Mouse (Mus musculus) mature B cell (primary cell): ENCODE data around the gene Inava.

ENCODE experiments used
- in situ Hi-C: fragments of 300-500 bp; cut with MboI; formaldehyde crosslinking; loops from 2 replicates; pipeline ENCODE4 v1.14.3; 2019

The Inava gene

GRCm38 (mm10) chr1:136231596-136231995, 2.5 kb downstream of the Inava start:
- in situ Hi-C loops, result no loop called here

DNA sequence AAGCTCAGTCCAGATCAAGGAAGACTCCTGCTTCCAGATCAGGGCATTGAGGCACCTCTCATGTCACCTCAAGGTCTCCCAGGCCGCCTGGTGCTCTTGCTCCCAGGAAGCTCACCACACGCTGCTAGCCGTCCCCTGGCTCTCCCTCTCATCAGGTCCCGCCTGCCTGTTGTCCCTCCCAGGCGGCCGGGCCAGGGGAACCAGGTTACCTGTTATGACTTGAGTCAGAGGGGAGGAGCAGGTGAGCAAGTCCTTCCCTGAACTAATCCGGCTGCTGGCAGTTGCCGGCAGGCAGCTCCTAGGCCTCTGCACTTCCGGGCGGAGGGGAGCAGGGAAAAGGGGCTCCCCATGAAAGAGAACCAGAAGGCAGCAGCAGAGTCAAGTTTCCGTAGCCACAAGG, 3.9 kb downstream of the Inava start:
- in situ Hi-C loops, result no loop called here

DNA sequence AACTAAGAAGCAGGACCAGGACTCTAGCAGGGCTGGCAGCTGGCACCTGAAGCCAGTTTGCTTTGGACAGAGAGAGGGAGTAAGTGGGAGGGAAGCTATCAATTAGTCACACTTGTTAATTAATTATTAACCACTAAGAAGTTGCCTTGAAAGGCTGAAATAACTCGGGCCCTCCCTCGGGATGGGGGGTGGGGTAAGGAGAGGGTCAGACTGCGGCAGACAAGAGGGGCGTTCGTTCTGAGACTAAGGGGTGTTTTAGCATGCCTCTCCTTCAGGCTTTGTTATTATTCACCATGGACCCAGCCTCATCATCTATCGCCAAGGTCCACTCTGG, 5.1 kb downstream of the Inava start:
- in situ Hi-C loops, result no loop called here

- in situ Hi-C loops, result no loop called here
Observed at GRCm38 (mm10) chr1:136228328-136229039, 5.6 kb downstream of the Inava start.

DNA sequence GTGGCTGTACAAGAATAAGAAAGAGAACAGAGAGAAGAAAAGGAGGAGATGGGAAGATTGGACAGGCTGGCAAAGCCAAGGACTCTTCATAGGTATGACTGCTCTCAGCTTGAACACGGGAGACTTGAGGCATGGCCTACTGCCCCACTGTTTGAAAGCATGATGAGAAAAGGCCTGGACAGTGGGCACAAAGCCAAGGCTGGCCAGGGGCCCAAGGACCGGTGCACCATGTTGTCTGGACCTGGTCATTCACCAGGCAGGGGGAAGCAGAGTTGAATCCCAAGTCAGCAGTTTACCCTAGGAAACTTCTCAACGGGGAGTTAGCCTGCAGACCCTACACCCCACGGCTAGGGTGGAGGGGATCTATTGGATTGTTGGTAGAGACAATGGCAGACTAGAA, 6.2 kb downstream of the Inava start:
- in situ Hi-C loops, result no loop called here

DNA sequence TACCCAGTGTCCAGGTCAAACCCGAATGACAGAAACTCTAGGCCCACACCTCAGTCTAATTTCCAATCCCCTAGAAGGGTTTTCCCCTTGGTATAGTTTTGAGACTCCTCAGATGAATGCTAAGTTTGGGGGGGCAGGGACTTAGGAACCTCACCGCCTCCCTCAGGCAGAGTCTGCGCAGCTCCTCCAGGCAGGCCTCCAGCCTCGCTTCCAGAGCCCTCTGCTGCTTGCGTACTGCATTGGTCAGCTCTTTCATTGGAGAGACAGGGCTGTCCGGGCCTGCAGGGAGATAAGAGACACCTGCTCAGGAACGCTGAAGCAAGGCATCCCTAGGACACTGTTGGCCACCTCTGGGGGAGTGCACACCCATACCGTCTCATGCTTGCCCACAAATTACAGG, 7.4 kb downstream of the Inava start:
- in situ Hi-C loops, result no loop called here

DNA sequence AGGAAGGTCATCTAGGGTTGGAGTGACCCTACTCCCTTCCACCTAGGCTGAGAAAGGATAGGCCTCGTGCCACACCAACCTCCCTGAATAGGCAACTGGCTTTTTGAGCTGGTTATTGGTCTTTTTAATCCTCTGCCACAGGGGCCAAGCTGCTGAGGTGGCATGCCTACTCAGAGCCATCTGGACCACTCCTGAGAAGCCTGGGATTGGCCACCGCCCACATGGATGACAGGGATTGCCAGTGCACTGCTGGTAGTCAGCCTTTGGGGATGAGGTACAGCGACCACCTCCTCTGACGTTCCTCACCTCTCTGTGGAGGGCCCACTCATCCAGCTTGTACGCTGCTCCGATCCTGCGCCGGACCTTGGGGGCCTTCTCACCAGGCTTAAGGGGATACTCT, 8.2 kb downstream of the Inava start:
- in situ Hi-C loops, result no loop called here

- in situ Hi-C loops, result no loop called here
Observed at GRCm38 (mm10) chr1:136223758-136224342, 10.2 kb downstream of the Inava start.

GRCm38 (mm10) chr1:136222386-136222785, 11.7 kb downstream of the Inava start:
- in situ Hi-C loops, result no loop called here

- in situ Hi-C loops, result no loop called here
Observed at GRCm38 (mm10) chr1:136220037-136220871, 13.8 kb downstream of the Inava start.

DNA sequence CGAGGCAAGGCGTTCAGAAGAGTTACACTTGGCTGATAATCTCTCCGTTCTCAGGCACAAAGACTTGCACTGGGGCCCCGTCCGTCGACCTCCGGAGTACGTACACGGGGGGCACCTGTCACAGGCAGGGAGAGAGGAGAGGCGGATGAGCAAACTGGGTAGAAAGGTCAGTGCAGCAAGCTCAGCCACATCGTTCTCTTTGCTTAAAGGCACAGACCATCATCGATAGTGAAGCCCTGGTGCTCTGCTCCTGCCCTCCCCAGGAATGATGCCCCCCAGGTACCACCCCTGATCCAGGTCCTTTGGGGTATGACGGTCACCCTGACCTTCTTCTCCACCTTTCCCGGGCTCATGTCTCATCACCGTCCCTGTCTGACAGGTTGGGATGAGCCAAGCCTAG, 19.8 kb downstream of the Inava start:
- in situ Hi-C loops, result no loop called here

GRCm38 (mm10) chr1:136212803-136213202, 21.3 kb downstream of the Inava start, which contains the start of gene Mroh3:
Mroh3 (minus strand) TSS chr1:136212828.
- in situ Hi-C loops, result no loop called here

GRCm38 (mm10) chr1:136190033-136190432, 44.0 kb downstream of the Inava start:
- in situ Hi-C loops, result no loop called here

DNA sequence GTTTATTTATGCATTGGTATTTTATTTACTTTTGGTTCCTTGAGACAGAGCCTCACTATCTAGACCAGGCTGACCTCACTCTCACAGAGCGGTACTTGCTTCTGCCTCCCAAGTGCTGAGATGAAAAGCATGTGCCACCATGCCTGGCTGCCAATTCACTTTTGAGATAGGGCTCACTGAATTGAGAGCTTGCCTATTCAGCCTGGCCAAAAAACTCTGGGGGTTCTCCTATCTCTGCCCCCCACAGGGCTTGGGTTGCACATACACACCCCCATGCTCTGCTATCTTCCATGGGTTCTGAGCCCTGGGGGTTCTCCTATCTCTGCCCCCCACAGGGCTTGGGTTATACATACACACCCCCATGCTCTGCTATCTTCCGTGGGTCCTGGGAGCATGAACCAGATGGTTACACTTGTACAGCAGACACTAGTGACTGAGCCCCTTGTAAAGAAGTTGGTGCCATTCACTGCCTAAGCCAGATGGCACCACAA, 54.5 kb downstream of the Inava start:
- in situ Hi-C loops, result loop anchor here (10.0 kb wide), 1 partner anchor 65 kb away; no protein-coding TSS in a partner anchor

DNA sequence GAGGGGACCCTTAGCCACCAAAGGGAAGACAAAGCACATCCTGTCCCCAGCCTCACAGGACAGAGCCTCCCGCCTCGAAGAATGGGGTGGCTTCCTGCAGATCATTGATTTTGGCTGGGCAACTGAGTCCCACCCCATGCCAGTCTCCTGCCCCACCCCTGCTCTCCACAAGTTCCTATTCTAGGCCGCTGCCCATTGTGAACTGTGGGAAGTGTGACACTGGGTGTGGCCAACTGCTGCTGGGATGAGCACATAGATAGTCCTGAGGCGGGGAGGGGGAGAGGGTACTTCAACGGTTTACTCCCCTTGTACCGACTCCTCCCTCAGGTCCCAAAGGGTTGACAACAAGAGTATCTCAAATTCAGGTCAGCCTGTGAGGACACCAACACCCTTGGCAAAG, 55.3 kb downstream of the Inava start:
- in situ Hi-C loops, result loop anchor here (10.0 kb wide), 1 partner anchor 64 kb away; no protein-coding TSS in a partner anchor

- in situ Hi-C loops, result loop anchor here (10.0 kb wide), 1 partner anchor 62 kb away; no protein-coding TSS in a partner anchor
Observed at GRCm38 (mm10) chr1:136177085-136177484, 57.0 kb downstream of the Inava start.

- in situ Hi-C loops, result loop anchor here (10.0 kb wide), 1 partner anchor 60 kb away; no protein-coding TSS in a partner anchor
Observed at GRCm38 (mm10) chr1:136175183-136175582, 58.9 kb downstream of the Inava start.

GRCm38 (mm10) chr1:136174101-136174606, 59.9 kb downstream of the Inava start:
- in situ Hi-C loops, result loop anchor here (10.0 kb wide), 1 partner anchor 59 kb away; no protein-coding TSS in a partner anchor

DNA sequence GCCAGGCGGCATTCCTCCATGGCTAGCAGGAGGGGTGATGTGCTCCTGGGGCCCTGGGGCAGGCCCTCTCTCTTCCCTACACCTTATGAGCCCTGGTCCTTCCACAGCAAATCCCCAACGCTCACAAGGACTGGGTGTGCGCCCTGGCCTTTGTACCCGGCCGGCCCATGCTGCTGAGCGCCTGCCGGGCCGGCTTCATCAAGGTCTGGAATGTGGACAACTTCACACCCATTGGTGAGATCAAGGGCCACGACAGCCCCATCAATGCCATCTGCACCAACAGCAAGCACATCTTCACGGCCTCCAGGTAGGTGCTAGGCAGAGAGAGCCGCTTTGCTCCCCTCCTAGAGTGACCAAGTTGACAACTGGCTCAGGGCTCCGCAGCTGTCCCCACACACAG, 61.4 kb downstream of the Inava start:
- in situ Hi-C loops, result loop anchor here (10.0 kb wide), 1 partner anchor 58 kb away; no protein-coding TSS in a partner anchor

DNA sequence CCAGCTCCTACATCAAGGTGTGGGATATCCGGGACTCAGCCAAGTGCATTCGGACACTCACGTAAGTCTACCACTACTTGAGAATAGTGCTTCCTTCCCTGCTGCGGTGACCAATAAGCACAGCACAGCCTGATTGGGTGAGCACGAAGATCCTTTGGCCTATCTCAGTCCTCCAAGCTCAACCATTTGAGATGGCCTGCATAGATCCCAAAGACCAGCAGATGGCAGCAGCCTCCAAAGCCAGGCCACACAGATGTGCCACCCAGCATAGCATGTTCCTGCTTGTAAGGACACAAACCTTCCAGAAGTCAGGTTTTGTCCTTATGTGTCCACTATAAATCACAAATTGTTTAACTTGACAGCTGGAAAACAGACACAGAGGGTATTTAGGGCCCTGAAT, 64.0 kb downstream of the Inava start:
- in situ Hi-C loops, result loop anchor here (10.0 kb wide), 1 partner anchor 55 kb away; no protein-coding TSS in a partner anchor

- in situ Hi-C loops, result no loop called here
Observed at GRCm38 (mm10) chr1:136167657-136168056, 66.4 kb downstream of the Inava start.

DNA sequence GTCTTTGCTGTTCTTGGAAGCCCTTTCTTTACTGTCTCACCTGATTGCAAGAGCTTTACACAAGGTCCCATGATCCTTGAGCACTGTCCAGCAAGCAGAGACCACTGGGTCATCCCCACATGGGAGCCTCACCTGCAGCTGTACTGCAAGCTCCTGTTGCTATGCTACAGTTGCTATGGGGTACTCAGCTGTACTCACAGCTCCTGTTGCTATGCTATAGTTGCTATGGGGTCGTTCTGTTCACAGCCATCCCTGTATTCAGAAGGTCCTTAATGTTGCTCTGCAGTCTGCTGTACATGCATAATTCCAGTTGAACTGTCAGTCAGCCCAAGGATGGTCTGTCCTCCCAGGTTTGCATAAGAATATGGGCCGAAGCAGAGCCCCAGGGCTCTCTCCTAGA, 68.6 kb downstream of the Inava start:
- in situ Hi-C loops, result no loop called here
